Mouse (Mus musculus) hematopoietic multipotent progenitor cell, adult 10-12 weeks (in vitro differentiated cells): ENCODE results near the gene Itpa. TPM values are rescaled to one million over a fixed set of nuclear protein-coding genes. Genes with fewer than 3 reads are reported as not detected.

Experiments used
- polyA plus RNA-seq: library from polyadenylated mRNA; stranded (reverse); fragments of >175 nt; gene quantifications from 2 replicates; pipeline ENCODE4 v1.2.3, GENCODE M21; 2012; ENCODE audit warnings: low replicate concordance

Itpa gene
- polyA plus RNA-seq = 1.5 and 4.1 TPM in 2 replicates

DNA sequence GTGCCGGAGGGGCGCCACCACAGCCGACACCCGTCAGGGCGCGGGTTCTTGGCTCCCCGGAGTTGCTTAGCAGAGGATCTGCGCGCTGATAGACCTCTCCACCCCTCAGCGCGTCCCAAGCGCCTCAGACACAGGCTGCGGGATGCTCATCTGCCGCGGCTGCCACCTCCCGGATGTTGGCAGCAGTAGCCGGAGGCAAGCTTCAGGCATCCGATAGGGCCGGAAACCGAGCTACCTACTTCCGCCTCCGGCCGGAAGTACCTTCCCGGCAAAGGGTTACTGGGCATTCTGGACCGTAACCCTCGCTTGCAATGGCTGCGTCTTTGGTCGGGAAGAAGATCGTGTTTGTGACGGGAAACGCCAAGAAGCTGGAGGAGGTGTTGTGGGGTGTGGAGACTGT is at the start of gene Itpa:
TSS of gene Itpa (plus strand) at position 52 of the 400 bp plus-strand sequence.

DNA sequence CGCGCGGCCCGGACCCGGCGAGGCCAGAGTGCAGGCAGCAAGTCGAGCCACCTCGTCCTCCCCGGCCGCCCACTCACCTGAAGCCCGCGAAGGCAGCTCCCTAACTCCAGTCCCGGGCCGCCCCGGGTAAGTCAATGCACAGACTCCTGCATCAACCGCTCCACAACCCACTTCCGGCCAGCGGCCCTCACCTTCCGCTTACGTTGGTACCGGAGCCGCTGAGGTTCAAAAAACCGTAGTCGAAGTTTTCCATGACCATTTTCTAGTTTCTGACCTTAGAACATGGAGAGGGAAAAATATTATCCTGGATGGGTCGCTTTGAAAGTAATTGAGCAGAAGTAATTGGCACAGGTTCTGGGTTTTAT is 37.6 kb upstream of the Itpa start, which contains the start of the genes Fastkd5 and Ubox5:
TSS of gene Fastkd5 (minus strand) at position 189 of the 365 bp plus-strand sequence.
TSS of gene Ubox5 (minus strand) at position 200 of the 365 bp plus-strand sequence.

DNA sequence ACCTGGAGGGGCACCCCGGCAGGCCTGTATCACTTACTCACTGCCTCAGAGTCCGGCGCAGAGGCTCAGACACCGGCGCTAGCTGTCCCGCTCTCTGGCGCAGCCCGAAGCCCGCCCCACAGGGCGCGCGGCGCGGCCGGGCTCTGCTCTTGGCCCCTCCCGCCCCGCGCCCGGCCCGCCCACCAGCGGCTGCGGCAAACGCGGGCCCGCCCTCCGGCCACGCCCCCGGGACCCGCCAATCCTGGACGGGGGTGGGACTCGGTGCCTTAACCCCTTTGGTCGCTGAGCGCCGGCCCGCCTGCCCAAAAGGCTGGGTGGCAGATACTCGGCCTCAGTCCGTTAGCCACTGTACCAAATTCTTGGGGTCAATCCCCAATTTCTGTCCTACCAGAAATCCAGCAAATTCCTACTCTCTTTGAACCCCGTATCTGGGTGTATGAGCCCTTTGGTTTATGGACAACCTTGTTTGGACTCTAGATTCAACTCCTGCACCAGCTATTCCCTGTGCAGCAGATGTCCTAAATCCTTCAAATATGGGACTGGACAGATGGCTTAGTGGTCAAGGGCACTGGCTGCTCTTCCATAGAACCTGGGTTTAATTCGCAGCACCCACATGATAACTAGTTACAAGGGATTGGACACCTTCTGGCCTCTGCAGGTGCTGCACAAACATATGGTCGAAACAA is 24.6 kb upstream of the Itpa start, which contains the start of gene Lzts3:
TSS of gene Lzts3 (minus strand) at position 120 of the 686 bp plus-strand sequence.

DNA sequence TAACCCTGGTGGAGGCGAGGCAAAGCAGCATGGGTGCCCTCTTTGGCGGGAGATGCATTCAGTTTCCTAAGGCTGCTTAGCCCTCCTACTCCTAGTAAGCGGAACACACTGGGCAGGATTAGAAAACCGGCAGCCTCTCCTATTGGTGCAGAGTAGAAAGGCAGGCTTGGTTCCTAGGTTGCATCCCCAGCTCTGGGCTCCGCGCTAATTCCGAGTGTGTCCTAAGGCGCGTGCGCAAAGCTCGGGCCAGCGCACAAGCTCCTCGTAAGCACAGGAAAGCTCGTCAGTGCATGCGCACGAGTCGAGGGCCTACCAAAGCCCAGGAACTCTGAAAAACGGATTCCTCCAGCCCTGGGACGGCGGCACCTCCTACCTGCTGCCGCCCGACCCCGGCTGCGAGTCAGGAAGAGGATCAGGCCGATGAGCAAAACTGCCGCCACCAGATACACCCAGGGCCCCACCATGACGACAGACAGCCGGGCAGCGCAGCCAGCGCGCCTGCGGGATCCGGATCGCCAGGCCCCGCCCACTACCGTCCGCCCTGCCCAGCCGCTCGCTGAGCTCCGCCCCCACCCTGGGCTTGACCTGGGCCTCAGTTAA is 3.2 kb upstream of the Itpa start, which contains the start of gene Ddrgk1:
TSS of gene Ddrgk1 (minus strand) at position 558 of the 600 bp plus-strand sequence.

DNA sequence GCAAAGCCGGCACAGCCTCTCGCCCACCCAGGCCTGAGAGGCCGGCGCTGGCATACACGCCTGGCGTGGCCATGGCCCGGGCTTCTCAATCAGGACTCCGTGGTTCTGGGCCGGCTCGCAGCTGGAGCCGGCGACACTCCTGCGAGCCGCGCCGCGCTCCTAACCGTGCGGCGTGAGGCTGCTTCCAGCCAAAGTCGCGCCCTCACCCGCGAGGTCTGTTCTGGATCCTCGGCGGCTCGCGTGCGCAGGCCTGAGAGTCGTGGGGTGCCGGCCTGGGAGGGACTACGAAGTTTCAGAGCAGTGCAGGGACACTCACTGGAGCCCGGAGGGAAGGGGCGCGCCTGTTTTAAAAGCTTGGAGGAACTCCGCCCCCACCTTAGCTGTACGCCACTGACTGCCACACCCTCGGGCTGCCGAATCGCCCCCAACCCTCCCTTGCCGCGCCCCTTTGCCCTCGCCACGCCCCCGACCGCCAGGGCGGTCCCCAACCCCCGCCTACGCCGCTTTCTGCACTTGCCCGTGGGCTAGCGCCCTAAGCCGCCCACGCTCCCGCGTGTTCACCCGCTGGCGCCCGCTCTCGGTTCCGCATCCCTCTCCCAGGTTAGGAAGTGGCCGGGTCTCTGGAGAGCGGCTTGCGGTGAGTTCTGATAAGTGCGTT is 29.9 kb downstream of the Itpa start, which contains the start of gene Slc4a11:
TSS of gene Slc4a11 (minus strand) at position 367 of the 658 bp plus-strand sequence.

Other genes starting within 250 kb of the Itpa start
- 14.7 and 20.6 TPM in 2 replicates for gene Vps16, start 243.3 kb upstream of the Itpa start, polyA plus RNA-seq
- 16.8 and 23.8 TPM in 2 replicates for gene Pced1a, start 242.9 kb upstream of the Itpa start, polyA plus RNA-seq
- gene Ptpra, start 217.3 kb upstream of the Itpa start, polyA plus RNA-seq = 25.3 and 30.2 TPM in 2 replicates
- gene Mrps26, start 103.9 kb upstream of the Itpa start, polyA plus RNA-seq = 80.4 and 167 TPM in 2 replicates
- 0.51 TPM in 1 of 2 replicates, not detected in the other for gene Oxt, start 91.4 kb upstream of the Itpa start, polyA plus RNA-seq
- not detected in 2 replicates for gene Avp, start 85.1 kb upstream of the Itpa start, polyA plus RNA-seq
- gene Fastkd5, start 37.6 kb upstream of the Itpa start, polyA plus RNA-seq = 0.10 and 0.70 TPM in 2 replicates
- gene Ubox5, start 37.6 kb upstream of the Itpa start, polyA plus RNA-seq = 2.0 and 2.2 TPM in 2 replicates
- gene Lzts3, start 24.8 kb upstream of the Itpa start, polyA plus RNA-seq = 3.2 and 4.2 TPM in 2 replicates
- 134 and 149 TPM in 2 replicates for gene Ddrgk1, start 3.0 kb upstream of the Itpa start, polyA plus RNA-seq
- gene Slc4a11, start 29.9 kb downstream of the Itpa start, polyA plus RNA-seq = 1.3 and 2.4 TPM in 2 replicates
- gene 4930402H24Rik, start 238.8 kb downstream of the Itpa start, polyA plus RNA-seq = 4.2 and 4.9 TPM in 2 replicates
- gene Atrn, start 238.9 kb downstream of the Itpa start, polyA plus RNA-seq = 2.9 and 4.5 TPM in 2 replicates